Mouse (Mus musculus): ENCODE results near the gene Adap2.

DNA sequence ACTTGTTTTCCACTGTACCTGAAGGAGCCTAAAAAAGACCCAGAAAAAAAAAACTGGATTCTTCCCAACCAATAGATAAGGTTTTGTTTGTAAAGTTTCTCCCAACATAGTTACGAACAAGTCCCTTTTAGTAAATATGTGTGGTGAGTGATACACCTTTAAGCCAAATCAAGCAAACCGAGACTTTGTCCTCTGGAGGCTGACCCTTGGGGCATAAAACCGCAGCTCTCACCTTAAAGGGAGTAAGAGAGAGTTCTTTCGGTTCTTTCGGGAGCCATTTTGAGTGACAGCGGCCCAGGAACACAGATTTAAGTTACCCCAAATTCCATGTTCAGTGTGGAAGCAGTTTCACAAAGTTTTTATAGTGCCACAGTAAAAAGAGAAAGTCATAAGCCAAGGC is 48.4 kb downstream of the Adap2 start:
- no peak for TF ChIP-seq REST (IDR thresholded peaks at IDR 0.05; ENCODE audit: insufficient read depth, insufficient read length)
- TF ChIP-seq TCF12 (IDR thresholded peaks at IDR 0.05; ENCODE audit: insufficient read depth, poor library complexity, severe bottlenecking), result no peak
- no peak for TF ChIP-seq MAX (IDR thresholded peaks at IDR 0.05; ENCODE audit: low read depth)
- no peak for TF ChIP-seq USF1 (IDR thresholded peaks at IDR 0.05; ENCODE audit: low read depth)
- no peak for TF ChIP-seq MYOG (IDR thresholded peaks at IDR 0.05; ENCODE audit: control insufficient read depth in 1 of 3, insufficient read depth in 1 of 3, insufficient read length in 2 of 3, low read depth in 2 of 3)
- TF ChIP-seq POLR2A (IDR thresholded peaks at IDR 0.05; ENCODE audit: insufficient read length, low read depth), result no peak
- no peak for TF ChIP-seq E2F4 (IDR thresholded peaks at IDR 0.05; ENCODE audit: insufficient read depth)
